Mouse (Mus musculus) stomach, embryonic 16.5 days (tissue): ENCODE measurements around the gene Bcor. TPM values are rescaled to one million over a fixed set of nuclear protein-coding genes. Genes with fewer than 3 reads are reported as not detected.
A peak's percentile ranks its signal among the peaks of the same experiment; 100 is the strongest.

ENCODE experiments used
- ATAC-seq: fragments of 200-750 bp; cut with Nextera tagmentation; 2 replicates; pipeline ENCODE4 v1.8.0; 2017; ENCODE audit warnings: moderate number of reproducible peaks, moderate TSS enrichment; ENCODE audit not compliant: insufficient read depth, low FRiP score
- H3K27ac ChIP-seq: fragments of 300-500 bp; sonication (generic); 2 replicates; pipeline ENCODE4 v1.5.1; 2014; ENCODE audit warnings: low read length
- H3K27me3 ChIP-seq: fragments of 300-500 bp; sonication (generic); 2 replicates; pipeline ENCODE4 v1.6.1; 2014; ENCODE audit warnings: low read length, control low read depth, mixed read lengths; ENCODE audit not compliant: control insufficient read depth, insufficient read depth
- H3K36me3 ChIP-seq: fragments of 300-500 bp; sonication (generic); 2 replicates; pipeline ENCODE4 v1.6.1; 2014; ENCODE audit warnings: low read length; ENCODE audit not compliant: control insufficient read depth, insufficient read depth
- H3K4me1 ChIP-seq: fragments of 300-500 bp; sonication (generic); 2 replicates; pipeline ENCODE4 v1.6.1; 2014; ENCODE audit warnings: low read length, control low read depth, mixed read lengths; ENCODE audit not compliant: control insufficient read depth, insufficient read depth
- H3K4me2 ChIP-seq: fragments of 300-500 bp; sonication (generic); 2 replicates; pipeline ENCODE4 v1.6.1; 2014; ENCODE audit warnings: low read depth, low read length, mixed read lengths
- H3K4me3 ChIP-seq: fragments of 300-500 bp; sonication (generic); replicated peaks from 2 replicates; pipeline ENCODE4 v1.5.1; 2014; ENCODE audit warnings: mild to moderate bottlenecking, low read length
- H3K9ac ChIP-seq: fragments of 300-500 bp; sonication (generic); 2 replicates; pipeline ENCODE4 v1.6.1; 2014; ENCODE audit warnings: low read length
- H3K9me3 ChIP-seq: fragments of 300-500 bp; sonication (generic); replicated peaks from 2 replicates; pipeline ENCODE4 v1.6.1; 2016; ENCODE audit warnings: low read length, control low read depth; ENCODE audit not compliant: control insufficient read depth
- WGBS: fragments of 180-500 bp; shearing (Covaris S2); extraction: QIAGEN DNeasy Blood & Tissue Kit; methylation state at CpG from one replicate; pipeline ENCODE4 v1.1.7; 2014; 5-methylcytosine and 5-hydroxymethylcytosine counted together
- polyA plus RNA-seq: library from polyadenylated mRNA; unstranded; fragments of >200 nt; fragmentation: Nextera tagmentation; extraction: Ambion mirVana; gene quantifications from 2 replicates; pipeline ENCODE4 v1.2.1, GENCODE M21; 2015

Gene Bcor
- polyA plus RNA-seq, 1 experiment from 2014 or later = 13.9 TPM

- 0 out of 2 replicates have a peak overlapping the region, but pooled peaks have one; percentile 12 for H3K9ac ChIP-seq
- no peaks in the 10 kb centered on the region for H3K9me3 ChIP-seq
- no peak overlapping the region for H3K4me2 ChIP-seq
- no peak for ATAC-seq
- WGBS = 36% methylated on average over 9 of the region's 9 CpGs
- no peaks in the 10 kb centered on the region for H3K36me3 ChIP-seq
- H3K4me1 ChIP-seq = peaks cover 20% of the 10 kb centered on the region
- H3K27me3 ChIP-seq = peaks cover 63% of the 10 kb centered on the region
- no peak overlapping the region for H3K4me3 ChIP-seq
- peak overlapping the region; percentile 19; the same call in 1 of the 2 replicates for H3K27ac ChIP-seq
Measured at GRCm38 (mm10) chrX:12003106-12003505, 157.0 kb downstream of the Bcor start.

GRCm38 (mm10) chrX:12002596-12002995 is 157.6 kb downstream of the Bcor start:
- Histone ChIP-seq H3K4me1 (peaks cover 20% of the 10 kb centered on the region), H3K9ac (no peak overlapping the region), H3K9me3 (no peaks in the 10 kb centered on the region), H3K36me3 (no peaks in the 10 kb centered on the region), H3K4me3 (no peak overlapping the region), H3K27me3 (peaks cover 60% of the 10 kb centered on the region), H3K4me2 (no peak overlapping the region), H3K27ac (no peak overlapping the region)
- 34% methylated on average over 6 of the region's 6 CpGs for WGBS
- ATAC-seq = no peak

GRCm38 (mm10) chrX:12001969-12002368 is 158.2 kb downstream of the Bcor start:
- Histone ChIP-seq H3K9ac (no peak overlapping the region), H3K27ac (no peak overlapping the region), H3K36me3 (no peaks in the 10 kb centered on the region), H3K4me1 (peaks cover 20% of the 10 kb centered on the region), H3K4me2 (no peak overlapping the region), H3K4me3 (no peak overlapping the region), H3K9me3 (no peaks in the 10 kb centered on the region), H3K27me3 (peaks cover 55% of the 10 kb centered on the region)
- ATAC-seq = no peak
- WGBS = 55% methylated on average over 3 of the region's 3 CpGs

- no peak overlapping the region for H3K27ac ChIP-seq
- H3K27me3 ChIP-seq = peaks cover 55% of the 10 kb centered on the region
- H3K4me2 ChIP-seq = no peak overlapping the region
- H3K4me1 ChIP-seq = peaks cover 20% of the 10 kb centered on the region
- WGBS = 58% methylated on average over 16 of the region's 16 CpGs
- no peak overlapping the region for H3K4me3 ChIP-seq
- H3K9me3 ChIP-seq = no peaks in the 10 kb centered on the region
- no peaks in the 10 kb centered on the region for H3K36me3 ChIP-seq
- no peak for ATAC-seq
- H3K9ac ChIP-seq = no peak overlapping the region
Measured at GRCm38 (mm10) chrX:12001336-12001735, 158.8 kb downstream of the Bcor start.

GRCm38 (mm10) chrX:12000620-12001019 is 159.5 kb downstream of the Bcor start:
- no peak for ATAC-seq
- no peaks in the 10 kb centered on the region for H3K9me3 ChIP-seq
- peaks cover 49% of the 10 kb centered on the region for H3K27me3 ChIP-seq
- H3K36me3 ChIP-seq = no peaks in the 10 kb centered on the region
- no peak overlapping the region for H3K4me3 ChIP-seq
- no peak overlapping the region for H3K9ac ChIP-seq
- peaks cover 20% of the 10 kb centered on the region for H3K4me1 ChIP-seq
- no peak overlapping the region for H3K4me2 ChIP-seq
- 37% methylated on average over 13 of the region's 13 CpGs for WGBS
- H3K27ac ChIP-seq = no peak overlapping the region

- Histone ChIP-seq H3K9me3 (no peaks in the 10 kb centered on the region), H3K36me3 (no peaks in the 10 kb centered on the region), H3K9ac (no peak overlapping the region), H3K27me3 (peaks cover 48% of the 10 kb centered on the region), H3K4me1 (peaks cover 15% of the 10 kb centered on the region; the same call in 1 of the 2 replicates), H3K4me3 (no peak overlapping the region), H3K4me2 (no peak overlapping the region), H3K27ac (no peak overlapping the region)
- 47% methylated on average over 19 of the region's 19 CpGs for WGBS
- ATAC-seq = no peak
Measured at GRCm38 (mm10) chrX:11999951-12000350, 160.2 kb downstream of the Bcor start.

GRCm38 (mm10) chrX:11998934-11999336 is 161.2 kb downstream of the Bcor start:
- peak overlapping the region; percentile 42 for H3K4me3 ChIP-seq
- peak; percentile 85 for ATAC-seq
- peaks cover 40% of the 10 kb centered on the region for H3K27me3 ChIP-seq
- peaks cover 7% of the 10 kb centered on the region; the same call in 1 of the 2 replicates for H3K4me1 ChIP-seq
- 3% methylated on average over 29 of the region's 41 CpGs for WGBS
- H3K36me3 ChIP-seq = no peaks in the 10 kb centered on the region
- H3K9ac ChIP-seq = peak overlapping the region; percentile 68
- H3K27ac ChIP-seq = peak overlapping the region; percentile 23; the same call in 1 of the 2 replicates
- H3K9me3 ChIP-seq = no peaks in the 10 kb centered on the region
- H3K4me2 ChIP-seq = peak overlapping the region; percentile 65

GRCm38 (mm10) chrX:11996891-11997290 is 163.3 kb downstream of the Bcor start:
- Histone ChIP-seq H3K36me3 (no peaks in the 10 kb centered on the region), H3K4me3 (no peak overlapping the region), H3K27me3 (peaks cover 40% of the 10 kb centered on the region), H3K9me3 (no peaks in the 10 kb centered on the region), H3K27ac (no peak overlapping the region), H3K4me2 (no peak overlapping the region), H3K9ac (no peak overlapping the region), H3K4me1 (no peaks in the 10 kb centered on the region)
- 81% methylated on average over 2 of the region's 2 CpGs for WGBS
- ATAC-seq = no peak

GRCm38 (mm10) chrX:11996489-11996888 is 163.7 kb downstream of the Bcor start:
- Histone ChIP-seq H3K4me2 (no peak overlapping the region), H3K27me3 (peaks cover 37% of the 10 kb centered on the region), H3K9me3 (no peaks in the 10 kb centered on the region), H3K36me3 (no peaks in the 10 kb centered on the region), H3K4me1 (no peaks in the 10 kb centered on the region), H3K27ac (no peak overlapping the region), H3K4me3 (no peak overlapping the region), H3K9ac (no peak overlapping the region)
- 62% methylated on average over 8 of the region's 8 CpGs for WGBS
- no peak for ATAC-seq
